Mouse (Mus musculus) gastrocnemius, adult 18-20 months (tissue): ENCODE results near the gene Kcnn4. TPM values are rescaled to one million over a fixed set of nuclear protein-coding genes. Genes with fewer than 3 reads are reported as not detected.

ENCODE experiments used
- DNase-seq: peaks from one replicate; pipeline ENCODE4 v3.0.0; 2021; ENCODE audit warnings: low spot score
- microRNA-seq: library from miRNA; unstranded; fragments of <30 nt; microRNA quantifications from one replicate; pipeline ENCODE4 v1.2.0, GENCODE M21; 2021
- total RNA-seq, 2 experiments: library from RNA; stranded (reverse); gene quantifications; 2 replicates each; pipeline ENCODE4 v1.2.3; 2021

The Kcnn4 gene
- total RNA-seq, 2 experiments from 2014 or later: 0.46 to 0.50 TPM

GRCm38 (mm10) chr7:24422251-24422650 is 52.2 kb downstream of the Kcnn4 start:
- no peak for DNase-seq

GRCm38 (mm10) chr7:24423107-24423763 is 53.2 kb downstream of the Kcnn4 start:
- DNase-seq: no peak

GRCm38 (mm10) chr7:24423956-24424732 is 54.1 kb downstream of the Kcnn4 start:
- DNase-seq: no peak

GRCm38 (mm10) chr7:24425919-24426318 is 55.9 kb downstream of the Kcnn4 start:
- no peak for DNase-seq

- no peak for DNase-seq
Observed at GRCm38 (mm10) chr7:24427168-24427567, 57.1 kb downstream of the Kcnn4 start.

GRCm38 (mm10) chr7:24428725-24429124 is 58.7 kb downstream of the Kcnn4 start:
- DNase-seq: no peak

GRCm38 (mm10) chr7:24429413-24430112 is 59.5 kb downstream of the Kcnn4 start:
- peak; percentile 49 for DNase-seq

GRCm38 (mm10) chr7:24430551-24431345 is 60.7 kb downstream of the Kcnn4 start:
- DNase-seq: no peak

GRCm38 (mm10) chr7:24431713-24432112 is 61.6 kb downstream of the Kcnn4 start:
- DNase-seq: no peak

GRCm38 (mm10) chr7:24435305-24435704 is 65.2 kb downstream of the Kcnn4 start:
- DNase-seq: no peak

Small RNA genes lying within 50 kb of the gene (microRNA-seq; reads per million reads assigned to microRNA genes)
- not detected for gene Gm27592

Other genes with a start within 250 kb of the Kcnn4 start
- gene Zfp235, start 236.1 kb upstream of the Kcnn4 start, total RNA-seq: 1 to 10 TPM; 3.5 TPM
- gene Zfp114, start 195.2 kb upstream of the Kcnn4 start, total RNA-seq: under 1 TPM; 0.07 to 0.28 TPM
- gene Zfp111, start 158.8 kb upstream of the Kcnn4 start, total RNA-seq: 1 to 10 TPM; 2.3 to 2.4 TPM
- 1 to 10 TPM; 2.4 to 2.6 TPM for gene Zfp109, start 132.7 kb upstream of the Kcnn4 start, total RNA-seq
- gene Zfp108, start 115.5 kb upstream of the Kcnn4 start, total RNA-seq: 1 to 10 TPM; 1.8 to 2.1 TPM
- gene Zfp93, start 99.8 kb upstream of the Kcnn4 start, total RNA-seq: 1 to 10 TPM; 7.0 TPM
- 1 to 10 TPM; 2.2 to 2.6 TPM for gene Zfp61, start 69.0 kb upstream of the Kcnn4 start, total RNA-seq
- 1 to 10 TPM; 1.7 to 2.1 TPM for gene Zfp94, start 53.6 kb upstream of the Kcnn4 start, total RNA-seq
- not detected for gene Tescl, start 36.3 kb upstream of the Kcnn4 start, total RNA-seq
- gene Lypd5, start 21.1 kb upstream of the Kcnn4 start, total RNA-seq: not detected
- 10 to 100 TPM; 10.3 to 11.0 TPM for gene Smg9, start 29.4 kb downstream of the Kcnn4 start, total RNA-seq
- not detected for gene Irgc1, start 82.0 kb downstream of the Kcnn4 start, total RNA-seq
- gene Plaur, start 92.2 kb downstream of the Kcnn4 start, total RNA-seq: 1 to 10 TPM in 1 of 2 experiments, under 1 TPM in 1; 0.87 to 1.4 TPM
- 1 to 10 TPM; 2.3 to 3.4 TPM for gene Cadm4, start 111.8 kb downstream of the Kcnn4 start, total RNA-seq
- gene Zfp428, start 136.7 kb downstream of the Kcnn4 start, total RNA-seq: 1 to 10 TPM; 4.1 to 4.5 TPM
- gene AC161166.1, start 142.2 kb downstream of the Kcnn4 start, total RNA-seq: not detected
- gene Irgq, start 160.4 kb downstream of the Kcnn4 start, total RNA-seq: 10 to 100 TPM; 11.5 to 16.2 TPM
- not detected for gene Pinlyp, start 175.9 kb downstream of the Kcnn4 start, total RNA-seq
- 10 to 100 TPM; 16.5 to 20.1 TPM for gene Xrcc1, start 176.0 kb downstream of the Kcnn4 start, total RNA-seq
- gene Ethe1, start 217.3 kb downstream of the Kcnn4 start, total RNA-seq: 10 to 100 TPM; 25.5 to 29.0 TPM
- under 1 TPM in 1 of 2 experiments, not detected in 1; 0.09 TPM for gene Zfp575, start 217.4 kb downstream of the Kcnn4 start, total RNA-seq
- gene Phldb3, start 240.5 kb downstream of the Kcnn4 start, total RNA-seq: under 1 TPM; 0.34 to 0.64 TPM